Mouse (Mus musculus) WW6 (cell line): ENCODE measurements around the gene Tubb1.

Source experiments
- DNase-seq: peaks from one replicate; pipeline ENCODE4 v3.0.0-alpha.2; 2013; ENCODE audit warnings: low read depth, low spot score

Tubb1 gene

GRCm38 (mm10) chr2:174502321-174502720 is 51.8 kb downstream of the Tubb1 start:
- DNase-seq: no peak

- no peak for DNase-seq
Measured at GRCm38 (mm10) chr2:174502831-174503460, 52.5 kb downstream of the Tubb1 start.
